Mouse (Mus musculus) adrenal gland, adult 18-20 months (tissue): ENCODE data around the gene Preb. TPM values are rescaled to one million over a fixed set of nuclear protein-coding genes. Genes with fewer than 3 reads are reported as not detected.

Experiments used
- DNase-seq, 2 experiments: peaks; one replicate each; pipeline ENCODE4 v3.0.0; 2021 to 2022; ENCODE audit warnings: low spot score in 2 of 2
- long read RNA-seq, 2 experiments: library from polyadenylated mRNA; stranded (forward); transcript quantifications; one replicate each; pipeline ENCODE4 v2.0.0; 2021
- total RNA-seq, 2 experiments: library from RNA; stranded (reverse); gene quantifications; 1 replicate in 1 of 2; 2 replicates in 1 of 2; pipeline ENCODE4 v1.2.3; 2021

The Preb gene
- total RNA-seq: 100 to 1,000 TPM; 146 to 149 TPM
- long read RNA-seq, experiment 1, full-length matches to known transcripts: 56 of 66 reads
- long read RNA-seq, experiment 1, partial matches to known transcripts: 4 of 66 reads
- long read RNA-seq, experiment 1, other reads (novel, unspliced or antisense): 6 of 66 reads
- long read RNA-seq, experiment 2, full-length matches to known transcripts: 106 of 128 reads
- long read RNA-seq, experiment 2, partial matches to known transcripts: 11 of 128 reads
- long read RNA-seq, experiment 2, other reads (novel, unspliced or antisense): 11 of 128 reads

- DNase-seq: peak; percentile 99
Observed at GRCm38 (mm10) chr5:30959966-30960501, at the start of gene Preb. Preb (minus strand) TSS chr5:30960361.

- DNase-seq: peak; percentile 90 to 95
Observed at GRCm38 (mm10) chr5:31004184-31004583, 44.0 kb upstream of the Preb start.

- no peak for DNase-seq
Observed at GRCm38 (mm10) chr5:31001560-31001959, 41.4 kb upstream of the Preb start.

GRCm38 (mm10) chr5:31000993-31001392 lies 40.8 kb upstream of the Preb start:
- DNase-seq: no peak

- no peak for DNase-seq
Observed at GRCm38 (mm10) chr5:31000122-31000521, 40.0 kb upstream of the Preb start.

- DNase-seq: no peak
Observed at GRCm38 (mm10) chr5:30999324-30999723, 39.2 kb upstream of the Preb start.

GRCm38 (mm10) chr5:30998306-30998705 lies 38.1 kb upstream of the Preb start:
- DNase-seq: peak in 1 of 2 experiments; percentile 41

GRCm38 (mm10) chr5:30994910-30995635 lies 34.9 kb upstream of the Preb start:
- no peak for DNase-seq

GRCm38 (mm10) chr5:30994074-30994473 lies 33.9 kb upstream of the Preb start:
- no peak for DNase-seq

GRCm38 (mm10) chr5:30992980-30993676 lies 33.0 kb upstream of the Preb start:
- DNase-seq: no peak

GRCm38 (mm10) chr5:30982357-30982756 lies 22.2 kb upstream of the Preb start:
- no peak for DNase-seq

GRCm38 (mm10) chr5:30974870-30975656 lies 14.9 kb upstream of the Preb start:
- DNase-seq: peak in 1 of 2 experiments; percentile 45

GRCm38 (mm10) chr5:30969440-30969839 lies 9.3 kb upstream of the Preb start:
- no peak for DNase-seq

GRCm38 (mm10) chr5:30968416-30968815 lies 8.3 kb upstream of the Preb start, which contains the start of gene Tcf23:
Tcf23 (plus strand) TSS chr5:30968662.
- no peak for DNase-seq

GRCm38 (mm10) chr5:30966189-30966588 lies 6.0 kb upstream of the Preb start:
- DNase-seq: no peak

GRCm38 (mm10) chr5:30963916-30964315 lies 3.8 kb upstream of the Preb start:
- DNase-seq: no peak

GRCm38 (mm10) chr5:30961545-30962505 lies 1.7 kb upstream of the Preb start:
- DNase-seq: no peak

GRCm38 (mm10) chr5:30960814-30961213 lies 653 bp upstream of the Preb start:
- DNase-seq: no peak

GRCm38 (mm10) chr5:30959198-30959854 lies 835 bp downstream of the Preb start:
- no peak for DNase-seq
